Mouse (Mus musculus) MEL (cell line): ENCODE data around the gene Psmb4.
"Not testable (repeated sequence)": the region's sequence is repeated elsewhere in the genome, so short reads cannot be mapped to it uniquely, and the experiment has no call there.

Source experiments
- CHD2 ChIP-seq: IDR thresholded peaks from 2 replicates; pipeline ENCODE4 v1.6.1; 2011; ENCODE audit warnings: low read length, improper control_type of control experiment
- CTCF ChIP-seq, 3 experiments: IDR thresholded peaks in 2 of 3; conservative IDR thresholded peaks in 1 of 3; 2 replicates each; pipeline ENCODE4 v1.5.1; 2011 to 2012; ENCODE audit warnings: low read length in 3 of 3, low read depth in 2 of 3, mild to moderate bottlenecking in 2 of 3, improper control_type of control experiment in 1 of 3, inconsistent platforms in 1 of 3, mixed read lengths in 1 of 3, moderate library complexity in 1 of 3; ENCODE audit not compliant: control insufficient read depth in 1 of 3, insufficient read depth in 1 of 3, poor library complexity in 1 of 3, severe bottlenecking in 1 of 3
- EP300 ChIP-seq, 2 experiments: IDR thresholded peaks; 2 replicates each; pipeline ENCODE4 v1.6.1; 2011; ENCODE audit warnings: improper control_type of control experiment in 2 of 2, low read length in 2 of 2, low read depth in 1 of 2, mild to moderate bottlenecking in 1 of 2
- GATA1 ChIP-seq: IDR thresholded peaks from 2 replicates; pipeline ENCODE4 v1.6.1; 2011; ENCODE audit warnings: low read depth, low read length, improper control_type of control experiment
- KAT2A ChIP-seq: conservative IDR thresholded peaks from 2 replicates; pipeline ENCODE4 v1.6.1; 2012; ENCODE audit warnings: low read depth, low read length, improper control_type of control experiment, inconsistent platforms
- MAX ChIP-seq: IDR thresholded peaks from 2 replicates; pipeline ENCODE4 v1.6.1; 2011; ENCODE audit warnings: low read length, improper control_type of control experiment
- MAZ ChIP-seq: IDR thresholded peaks from 2 replicates; pipeline ENCODE4 v1.6.1; 2012; ENCODE audit warnings: low read depth, mild to moderate bottlenecking, inconsistent platforms, low read length, improper control_type of control experiment
- MXI1 ChIP-seq: IDR thresholded peaks from 2 replicates; pipeline ENCODE4 v1.6.1; 2011; ENCODE audit warnings: mild to moderate bottlenecking, low read depth, low read length, improper control_type of control experiment
- NELFE ChIP-seq: IDR thresholded peaks from 2 replicates; pipeline ENCODE4 v1.6.1; 2011; ENCODE audit warnings: low read depth, low read length, improper control_type of control experiment
- POLR2A ChIP-seq, 2 experiments: IDR thresholded peaks; 2 replicates each; pipeline ENCODE4 v1.6.1; 2011 to 2012; ENCODE audit warnings: low read length in 2 of 2, mild to moderate bottlenecking in 2 of 2, control low read depth in 1 of 2, improper control_type of control experiment in 1 of 2, low read depth in 1 of 2, moderate library complexity in 1 of 2; ENCODE audit not compliant: control insufficient read depth in 1 of 2, insufficient read depth in 1 of 2, poor library complexity in 1 of 2
- TAL1 ChIP-seq: IDR thresholded peaks from 2 replicates; pipeline ENCODE4 v1.6.1; 2012; ENCODE audit warnings: mild to moderate bottlenecking, inconsistent platforms, low read length, moderate library complexity, mixed read lengths
- USF2 ChIP-seq, 2 experiments: IDR thresholded peaks; 2 replicates each; pipeline ENCODE4 v1.6.1; 2011 to 2012; ENCODE audit warnings: improper control_type of control experiment in 2 of 2, low read length in 2 of 2, borderline replicate concordance in 1 of 2, inconsistent platforms in 1 of 2, low read depth in 1 of 2, mild to moderate bottlenecking in 1 of 2; ENCODE audit not compliant: insufficient read depth in 1 of 2
- ZMIZ1 ChIP-seq: IDR thresholded peaks from 2 replicates; pipeline ENCODE4 v1.6.1; 2012; ENCODE audit warnings: low read depth, mild to moderate bottlenecking, inconsistent platforms, low read length, improper control_type of control experiment, moderate library complexity

GRCm38 (mm10) chr3:94932279-94932678 lies 45.5 kb upstream of the Psmb4 start:
- TF ChIP-seq TAL1; ZMIZ1; KAT2A; CHD2; CTCF (IDR thresholded peaks at IDR 0.05 in 2 of 3, conservative IDR thresholded peaks at IDR 0.05 in 1 of 3; ENCODE audit: control insufficient read depth in 1 of 3, insufficient read depth in 1 of 3, low read depth in 2 of 3, low read length in 3 of 3, poor library complexity in 1 of 3, severe bottlenecking in 1 of 3); USF2 (IDR thresholded peaks at IDR 0.05; ENCODE audit: borderline replicate concordance in 1 of 2, insufficient read depth in 1 of 2, low read depth in 1 of 2, low read length in 2 of 2); GATA1; POLR2A (IDR thresholded peaks at IDR 0.05; ENCODE audit: control insufficient read depth in 1 of 2, insufficient read depth in 1 of 2, low read depth in 1 of 2, low read length in 2 of 2, poor library complexity in 1 of 2); EP300 (IDR thresholded peaks at IDR 0.05; ENCODE audit: low read depth in 1 of 2, low read length in 2 of 2); MAX; MXI1; NELFE: not testable (repeated sequence)
- TF ChIP-seq MAZ: 0 out of 2 replicates have a peak, but pooled peaks have one; percentile 31
